Mouse (Mus musculus) liver, adult 10 weeks (tissue): ENCODE results near the gene Asb8. TPM values are rescaled to one million over a fixed set of nuclear protein-coding genes. Genes with fewer than 3 reads are reported as not detected.

ENCODE experiments used
- polyA plus RNA-seq: library from polyadenylated mRNA; stranded (reverse); fragments of 350-450 nt; fragmentation: Illumina TruSeq; extraction: RNeasy Lipid Tissue Mini Kit (QIAGEN cat#74804); gene quantifications from one replicate; pipeline ENCODE4 v1.2.3, GENCODE M21; 2014; ENCODE audit warnings: low read depth, low replicate concordance

Gene Asb8
- polyA plus RNA-seq, result 16.2 TPM

GRCm38 (mm10) chr15:98165525-98165924 lies at the start of gene Asb8:
Gene Asb8, minus strand, starts transcription at chr15:98165625.

GRCm38 (mm10) chr15:98195442-98195841 lies 30.0 kb upstream of the Asb8 start, which contains the start of gene Olfr288:
Gene Olfr288, minus strand, starts transcription at chr15:98195542.

GRCm38 (mm10) chr15:98166963-98167644 lies 1.7 kb upstream of the Asb8 start, which contains the start of gene Ccdc184:
Gene Ccdc184, plus strand, starts transcription at chr15:98167158.

GRCm38 (mm10) chr15:98093121-98094011 lies 72.1 kb downstream of the Asb8 start, which contains the start of gene Senp1:
Gene Senp1, minus strand, starts transcription at chr15:98093744.

GRCm38 (mm10) chr15:98092372-98093120 lies 72.9 kb downstream of the Asb8 start, which contains the start of gene Pfkm:
Gene Pfkm, plus strand, starts transcription at chr15:98092589.

Other genes with a start within 250 kb of the Asb8 start
- 9.5 TPM for gene Tmem106c, start 201.4 kb downstream of the Asb8 start, polyA plus RNA-seq
- not detected for gene Col2a1, start 160.9 kb downstream of the Asb8 start, polyA plus RNA-seq
- gene Pfkm, start 73.0 kb downstream of the Asb8 start, polyA plus RNA-seq, result 2.6 TPM
- 8.6 TPM for gene Senp1, start 71.9 kb downstream of the Asb8 start, polyA plus RNA-seq
- not detected for gene Ccdc184, start 1.5 kb upstream of the Asb8 start, polyA plus RNA-seq
- gene Olfr288, start 29.9 kb upstream of the Asb8 start, polyA plus RNA-seq, result not detected
- not detected for gene Gm44579, start 55.4 kb upstream of the Asb8 start, polyA plus RNA-seq
- gene Olfr287, start 55.4 kb upstream of the Asb8 start, polyA plus RNA-seq, result not detected
- not detected for gene Olfr286, start 68.8 kb upstream of the Asb8 start, polyA plus RNA-seq
- not detected for gene H1fnt, start 91.7 kb upstream of the Asb8 start, polyA plus RNA-seq
- gene Zfp641, start 130.5 kb upstream of the Asb8 start, polyA plus RNA-seq, result 0.32 TPM
- gene Olfr285, start 151.7 kb upstream of the Asb8 start, polyA plus RNA-seq, result not detected
- gene Olfr284, start 175.4 kb upstream of the Asb8 start, polyA plus RNA-seq, result not detected
- gene Olfr283, start 215.3 kb upstream of the Asb8 start, polyA plus RNA-seq, result not detected